Mouse (Mus musculus): ENCODE data around the gene Sh3bp5l.

- TF ChIP-seq CTCF (IDR thresholded peaks at IDR 0.05; ENCODE audit: low read depth) (peak; percentile 46), EP300 (optimal IDR thresholded peaks at IDR 0.05) (no peak)
Observed at GRCm38 (mm10) chr11:58350628-58351027, 20.1 kb downstream of the Sh3bp5l start.
